Mouse (Mus musculus) layer of hippocampus, postnatal 36 days (tissue): ENCODE data around the gene Pygo1. TPM values are rescaled to one million over a fixed set of nuclear protein-coding genes. Genes with fewer than 3 reads are reported as not detected.

Experiments used
- DNase-seq, 2 experiments: peaks; one replicate each; pipeline ENCODE4 v3.0.0; 2022
- total RNA-seq, 2 experiments: library from RNA; stranded (reverse); gene quantifications; 2 replicates each; pipeline ENCODE4 v1.2.3; 2021

Pygo1 gene
- total RNA-seq, result 10 to 100 TPM; 29.5 to 30.8 TPM

GRCm38 (mm10) chr9:72925021-72925934 is at the start of gene Pygo1:
TSS of gene Pygo1 (plus strand) at chr9:72925645.
- DNase-seq, result peak; percentile 60 to 62

- no peak for DNase-seq
Observed at GRCm38 (mm10) chr9:72875878-72876277, 49.6 kb upstream of the Pygo1 start.

GRCm38 (mm10) chr9:72877905-72878304 is 47.5 kb upstream of the Pygo1 start:
- no peak for DNase-seq

GRCm38 (mm10) chr9:72878656-72879055 is 46.8 kb upstream of the Pygo1 start:
- DNase-seq, result no peak

- no peak for DNase-seq
Observed at GRCm38 (mm10) chr9:72879601-72880000, 45.8 kb upstream of the Pygo1 start.

GRCm38 (mm10) chr9:72880225-72880960 is 45.1 kb upstream of the Pygo1 start:
- DNase-seq, result no peak

- no peak for DNase-seq
Observed at GRCm38 (mm10) chr9:72881026-72881768, 44.2 kb upstream of the Pygo1 start.

GRCm38 (mm10) chr9:72883940-72884339 is 41.5 kb upstream of the Pygo1 start:
- DNase-seq, result no peak

GRCm38 (mm10) chr9:72889777-72890176 is 35.7 kb upstream of the Pygo1 start:
- no peak for DNase-seq

GRCm38 (mm10) chr9:72890499-72891085 is 34.9 kb upstream of the Pygo1 start:
- no peak for DNase-seq

- DNase-seq, result no peak
Observed at GRCm38 (mm10) chr9:72892761-72893160, 32.7 kb upstream of the Pygo1 start.

GRCm38 (mm10) chr9:72894796-72895352 is 30.6 kb upstream of the Pygo1 start:
- no peak for DNase-seq

- DNase-seq, result no peak
Observed at GRCm38 (mm10) chr9:72902057-72902456, 23.4 kb upstream of the Pygo1 start.

- no peak for DNase-seq
Observed at GRCm38 (mm10) chr9:72902611-72903010, 22.8 kb upstream of the Pygo1 start.

GRCm38 (mm10) chr9:72906693-72907103 is 18.7 kb upstream of the Pygo1 start:
- DNase-seq, result no peak

- DNase-seq, result no peak
Observed at GRCm38 (mm10) chr9:72911381-72911780, 14.1 kb upstream of the Pygo1 start.

- no peak for DNase-seq
Observed at GRCm38 (mm10) chr9:72913551-72913950, 11.9 kb upstream of the Pygo1 start.

GRCm38 (mm10) chr9:72915728-72916127 is 9.7 kb upstream of the Pygo1 start:
- no peak for DNase-seq

GRCm38 (mm10) chr9:72923068-72923467 is 2.4 kb upstream of the Pygo1 start:
- no peak for DNase-seq

GRCm38 (mm10) chr9:72925935-72926258 is 452 bp downstream of the Pygo1 start:
- no peak for DNase-seq

- DNase-seq, result peak; percentile 77 to 78
Observed at GRCm38 (mm10) chr9:72931166-72931790, 5.8 kb downstream of the Pygo1 start.

- no peak for DNase-seq
Observed at GRCm38 (mm10) chr9:72935309-72935708, 9.9 kb downstream of the Pygo1 start.
